Mouse (Mus musculus) monocyte, adult 5-6 weeks (primary cell): ENCODE results near the gene Slc12a5. TPM values are rescaled to one million over a fixed set of nuclear protein-coding genes. Genes with fewer than 3 reads are reported as not detected.

Source experiments
- ATAC-seq: fragments of 153-309, 156-312 bp; replicated peaks from 2 replicates; pipeline ENCODE4 v1.8.0; 2017; ENCODE audit warnings: mild to moderate bottlenecking; ENCODE audit not compliant: low TSS enrichment, insufficient number of reproducible peaks, severe bottlenecking, poor library complexity, low FRiP score
- total RNA-seq: library from RNA; stranded (forward); fragments of 200-1000, 200-491, 200-594 nt; gene quantifications from 3 replicates; pipeline ENCODE4 v1.2.3, GENCODE M21; 2017

Slc12a5 gene
- total RNA-seq, 1 experiment from 2014 or later: 1.7 TPM

- no peak for ATAC-seq
Measured at GRCm38 (mm10) chr2:164940140-164940830, 20.3 kb upstream of the Slc12a5 start, which contains the start of gene Mmp9. Gene Mmp9, plus strand, starts transcription at chr2:164940780.

- ATAC-seq: peak; percentile 92
Measured at GRCm38 (mm10) chr2:164942692-164943290, 17.8 kb upstream of the Slc12a5 start.

- ATAC-seq: no peak
Measured at GRCm38 (mm10) chr2:164947506-164947905, 13.1 kb upstream of the Slc12a5 start.

GRCm38 (mm10) chr2:164947930-164948329 is 12.7 kb upstream of the Slc12a5 start:
- no peak for ATAC-seq

- ATAC-seq: no peak
Measured at GRCm38 (mm10) chr2:164948962-164949361, 11.6 kb upstream of the Slc12a5 start.

- no peak for ATAC-seq
Measured at GRCm38 (mm10) chr2:164950501-164950900, 10.1 kb upstream of the Slc12a5 start.

- no peak for ATAC-seq
Measured at GRCm38 (mm10) chr2:164951745-164952144, 8.9 kb upstream of the Slc12a5 start.

GRCm38 (mm10) chr2:164952448-164952847 is 8.2 kb upstream of the Slc12a5 start:
- no peak for ATAC-seq

- ATAC-seq: peak; percentile 56
Measured at GRCm38 (mm10) chr2:164953224-164953623, 7.4 kb upstream of the Slc12a5 start.

GRCm38 (mm10) chr2:164955725-164956124 is 4.9 kb upstream of the Slc12a5 start:
- ATAC-seq: no peak

- no peak for ATAC-seq
Measured at GRCm38 (mm10) chr2:164956195-164956594, 4.4 kb upstream of the Slc12a5 start.

- ATAC-seq: no peak
Measured at GRCm38 (mm10) chr2:164957548-164958315, 2.9 kb upstream of the Slc12a5 start.

GRCm38 (mm10) chr2:164961506-164962182 is 1.0 kb downstream of the Slc12a5 start:
- no peak; the same call in 1 of the 2 replicates for ATAC-seq

GRCm38 (mm10) chr2:164962183-164962580 is 1.6 kb downstream of the Slc12a5 start:
- no peak for ATAC-seq

- no peak for ATAC-seq
Measured at GRCm38 (mm10) chr2:164964242-164964894, 3.8 kb downstream of the Slc12a5 start.

GRCm38 (mm10) chr2:164964981-164965380 is 4.4 kb downstream of the Slc12a5 start:
- no peak for ATAC-seq

GRCm38 (mm10) chr2:164966381-164966780 is 5.8 kb downstream of the Slc12a5 start:
- ATAC-seq: no peak

GRCm38 (mm10) chr2:164967193-164967592 is 6.6 kb downstream of the Slc12a5 start:
- no peak for ATAC-seq
